Mouse (Mus musculus) MEL (cell line): ENCODE measurements around the gene Zdhhc14. TPM values are rescaled to one million over a fixed set of nuclear protein-coding genes. Genes with fewer than 3 reads are reported as not detected.

Source experiments
- DNase-seq: peaks from one replicate; pipeline ENCODE4 v3.0.0; 2011; ENCODE audit warnings: low read depth, low spot score
- H3K27ac ChIP-seq: 2 replicates; pipeline ENCODE4 v1.5.1; 2012; ENCODE audit warnings: low read depth, mild to moderate bottlenecking, control low read depth, low read length, moderate library complexity; ENCODE audit not compliant: control insufficient read depth
- H3K27me3 ChIP-seq, 2 experiments: fragments of 150-350 bp in 1 of 2; sonication (generic) in 1 of 2; 2 replicates each; pipeline ENCODE4 v1.6.1; 2012; ENCODE audit warnings: low read length in 2 of 2, mild to moderate bottlenecking in 2 of 2, improper control_type of control experiment in 1 of 2, moderate library complexity in 1 of 2; ENCODE audit not compliant: insufficient read depth in 2 of 2, control insufficient read depth in 1 of 2
- H3K36me3 ChIP-seq, 2 experiments: 2 replicates each; pipeline ENCODE4 v1.6.1; 2012 to 2014; ENCODE audit warnings: low read length in 2 of 2, improper control_type of control experiment in 1 of 2, inconsistent platforms in 1 of 2, mild to moderate bottlenecking in 1 of 2; ENCODE audit not compliant: insufficient read depth in 2 of 2, control insufficient read depth in 1 of 2
- H3K4me1 ChIP-seq, 2 experiments: fragments of 150-350 bp in 1 of 2; sonication (generic) in 1 of 2; 2 replicates each; pipeline ENCODE4 v1.6.1; 2012; ENCODE audit warnings: low read length in 2 of 2, improper control_type of control experiment in 1 of 2, mild to moderate bottlenecking in 1 of 2; ENCODE audit not compliant: insufficient read depth in 2 of 2, control insufficient read depth in 1 of 2
- H3K4me3 ChIP-seq, 2 experiments: fragments of 150-350 bp in 1 of 2; sonication (generic) in 1 of 2; 2 replicates each; pipeline ENCODE4 v1.5.1; 2012; ENCODE audit warnings: low read depth in 2 of 2, low read length in 2 of 2, mild to moderate bottlenecking in 2 of 2, moderate library complexity in 2 of 2, control low read depth in 1 of 2, improper control_type of control experiment in 1 of 2; ENCODE audit not compliant: control insufficient read depth in 1 of 2, insufficient read depth in 1 of 2
- H3K79me2 ChIP-seq: 2 replicates; pipeline ENCODE4 v1.6.1; 2012; ENCODE audit warnings: mild to moderate bottlenecking, low read length, moderate library complexity; ENCODE audit not compliant: control insufficient read depth, poor library complexity, insufficient read depth
- H3K9ac ChIP-seq: 2 replicates; pipeline ENCODE4 v1.6.1; 2012; ENCODE audit warnings: low read depth, mild to moderate bottlenecking, control low read depth, low read length, moderate library complexity; ENCODE audit not compliant: control insufficient read depth, poor library complexity, severe bottlenecking
- H3K9me3 ChIP-seq: fragments of 150-350 bp; sonication (generic); replicated peaks from 2 replicates; pipeline ENCODE4 v1.6.1; 2012; ENCODE audit warnings: mild to moderate bottlenecking, low read length, improper control_type of control experiment, moderate library complexity; ENCODE audit not compliant: insufficient read depth
- BHLHE40 ChIP-seq: IDR thresholded peaks from 2 replicates; pipeline ENCODE4 v1.6.1; 2012; ENCODE audit warnings: low read depth, mild to moderate bottlenecking, inconsistent platforms, low read length, improper control_type of control experiment, borderline replicate concordance
- E2F4 ChIP-seq: IDR thresholded peaks from 2 replicates; pipeline ENCODE4 v1.6.1; 2011; ENCODE audit warnings: low read depth, low read length, improper control_type of control experiment, borderline replicate concordance
- ELF1 ChIP-seq: IDR thresholded peaks from 2 replicates; pipeline ENCODE4 v1.6.1; 2014; ENCODE audit warnings: low read depth, mild to moderate bottlenecking, inconsistent platforms, low read length, improper control_type of control experiment, moderate library complexity
- GABPA ChIP-seq: IDR thresholded peaks from 2 replicates; pipeline ENCODE4 v1.6.1; 2012; ENCODE audit warnings: low read depth, mild to moderate bottlenecking, inconsistent platforms, low read length, improper control_type of control experiment, moderate library complexity
- GATA1 ChIP-seq: IDR thresholded peaks from 2 replicates; pipeline ENCODE4 v1.6.1; 2011; ENCODE audit warnings: low read depth, low read length, improper control_type of control experiment
- JUND ChIP-seq: IDR thresholded peaks from 2 replicates; pipeline ENCODE4 v1.6.1; 2011; ENCODE audit warnings: low read depth, mild to moderate bottlenecking, improper control_type of control experiment, low read length
- KAT2A ChIP-seq: conservative IDR thresholded peaks from 2 replicates; pipeline ENCODE4 v1.6.1; 2012; ENCODE audit warnings: low read depth, low read length, improper control_type of control experiment, inconsistent platforms
- MAZ ChIP-seq: IDR thresholded peaks from 2 replicates; pipeline ENCODE4 v1.6.1; 2012; ENCODE audit warnings: low read depth, mild to moderate bottlenecking, inconsistent platforms, low read length, improper control_type of control experiment
- MEF2A ChIP-seq: IDR thresholded peaks from 2 replicates; pipeline ENCODE4 v1.6.1; 2014; ENCODE audit warnings: low read depth, mild to moderate bottlenecking, inconsistent platforms, low read length, improper control_type of control experiment; ENCODE audit not compliant: poor library complexity, insufficient replicate concordance, severe bottlenecking; ENCODE audit errors: extremely low read depth
- MXI1 ChIP-seq: IDR thresholded peaks from 2 replicates; pipeline ENCODE4 v1.6.1; 2011; ENCODE audit warnings: mild to moderate bottlenecking, low read depth, low read length, improper control_type of control experiment
- MYB ChIP-seq: IDR thresholded peaks from 2 replicates; pipeline ENCODE4 v1.6.1; 2011; ENCODE audit warnings: mild to moderate bottlenecking, low read depth, low read length, improper control_type of control experiment
- MYC ChIP-seq: IDR thresholded peaks from 2 replicates; pipeline ENCODE4 v1.6.1; 2011; ENCODE audit warnings: low read depth, mild to moderate bottlenecking, low read length, improper control_type of control experiment, moderate library complexity
- NRF1 ChIP-seq: IDR thresholded peaks from 2 replicates; pipeline ENCODE4 v1.6.1; 2014; ENCODE audit warnings: low read depth, mild to moderate bottlenecking, inconsistent platforms, low read length, improper control_type of control experiment, moderate library complexity; ENCODE audit not compliant: poor library complexity, insufficient read depth, severe bottlenecking
- POLR2A ChIP-seq, 2 experiments: IDR thresholded peaks; 2 replicates each; pipeline ENCODE4 v1.6.1; 2011 to 2012; ENCODE audit warnings: low read length in 2 of 2, mild to moderate bottlenecking in 2 of 2, control low read depth in 1 of 2, improper control_type of control experiment in 1 of 2, low read depth in 1 of 2, moderate library complexity in 1 of 2; ENCODE audit not compliant: control insufficient read depth in 1 of 2, insufficient read depth in 1 of 2, poor library complexity in 1 of 2
- POLR2AphosphoS2 ChIP-seq: IDR thresholded peaks from 2 replicates; pipeline ENCODE4 v1.6.1; 2011; ENCODE audit warnings: low read length, improper control_type of control experiment
- RAD21 ChIP-seq: IDR thresholded peaks from 2 replicates; pipeline ENCODE4 v1.6.1; 2011; ENCODE audit warnings: mild to moderate bottlenecking, low read depth, low read length, improper control_type of control experiment
- RCOR1 ChIP-seq: IDR thresholded peaks from 2 replicates; pipeline ENCODE4 v1.6.1; 2012; ENCODE audit warnings: low read depth, mild to moderate bottlenecking, inconsistent platforms, low read length, improper control_type of control experiment
- SMC3 ChIP-seq: IDR thresholded peaks from 2 replicates; pipeline ENCODE4 v1.6.1; 2011; ENCODE audit warnings: low read depth, low read length, improper control_type of control experiment
- TBP ChIP-seq: IDR thresholded peaks from 2 replicates; pipeline ENCODE4 v1.8.0; 2011; ENCODE audit warnings: low read depth, low read length, improper control_type of control experiment
- TCF12 ChIP-seq: IDR thresholded peaks from 2 replicates; pipeline ENCODE4 v1.6.1; 2014; ENCODE audit warnings: low read depth, mild to moderate bottlenecking, inconsistent platforms, low read length, improper control_type of control experiment, moderate library complexity
- UBTF ChIP-seq: IDR thresholded peaks from 2 replicates; pipeline ENCODE4 v1.6.1; 2012; ENCODE audit warnings: low read depth, mild to moderate bottlenecking, inconsistent platforms, low read length, improper control_type of control experiment, moderate library complexity, borderline replicate concordance; ENCODE audit not compliant: insufficient read depth
- USF1 ChIP-seq: IDR thresholded peaks from 2 replicates; pipeline ENCODE4 v1.6.1; 2014; ENCODE audit warnings: low read depth, mild to moderate bottlenecking, inconsistent platforms, low read length, improper control_type of control experiment, moderate library complexity
- USF2 ChIP-seq, 2 experiments: IDR thresholded peaks; 2 replicates each; pipeline ENCODE4 v1.6.1; 2011 to 2012; ENCODE audit warnings: improper control_type of control experiment in 2 of 2, low read length in 2 of 2, borderline replicate concordance in 1 of 2, inconsistent platforms in 1 of 2, low read depth in 1 of 2, mild to moderate bottlenecking in 1 of 2; ENCODE audit not compliant: insufficient read depth in 1 of 2
- polyA plus RNA-seq, 2 experiments: library from polyadenylated mRNA; stranded (reverse) in 1 of 2; unstranded in 1 of 2; fragments of >175 nt in 1 of 2; fragments of >200 nt in 1 of 2; gene quantifications; 2 replicates each; pipeline versions ENCODE4 v1.2.1 to v1.2.4; 2012; ENCODE audit warnings: low replicate concordance in 2 of 2, low read depth in 1 of 2; ENCODE audit not compliant: insufficient read length in 2 of 2, insufficient read depth in 1 of 2, missing spikeins in 1 of 2
- total RNA-seq: library from RNA; depleted of rRNA; stranded (reverse); fragments of 300-350 nt; gene quantifications from 2 replicates; pipeline ENCODE4 v1.2.3, GENCODE M21; 2012

The Zdhhc14 gene
- total and polyA plus RNA-seq, 3 experiments = 3.4 to 4.9 TPM; not detected in 1

DNA sequence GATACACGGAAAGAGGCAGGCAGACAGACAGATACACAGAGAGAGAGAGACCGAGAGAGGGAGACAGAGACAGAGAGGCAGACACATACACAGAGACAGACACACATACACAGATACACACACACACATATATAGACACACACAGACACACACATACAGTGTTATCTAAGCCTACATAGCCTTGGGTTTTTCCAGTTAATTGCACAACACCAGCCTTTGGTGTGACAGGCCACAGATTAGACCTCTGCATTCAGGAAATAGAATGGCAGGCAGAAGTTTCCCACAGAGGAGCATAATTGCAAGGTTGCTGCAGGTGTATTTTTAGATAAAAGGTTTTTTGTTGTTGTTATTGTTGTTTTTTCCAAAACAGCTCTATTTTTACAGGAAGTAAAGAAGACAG, 195.9 kb downstream of the Zdhhc14 start (continued):
- TF ChIP-seq JUND (no peak), RAD21 (no peak), NRF1 (no peak), TBP (no peak), E2F4 (no peak), BHLHE40 (no peak), POLR2A (IDR thresholded peaks at IDR 0.05; ENCODE audit: control insufficient read depth in 1 of 2, insufficient read depth in 1 of 2, low read depth in 1 of 2, low read length in 2 of 2, poor library complexity in 1 of 2) (no peak), USF1 (no peak), POLR2AphosphoS2 (no peak), TCF12 (peak; percentile 36; the same call in 1 of the 2 replicates), KAT2A (no peak), MYB (no peak), MAZ (no peak), GABPA (no peak), MEF2A (no peak), ELF1 (no peak), MXI1 (no peak), UBTF (no peak), RCOR1 (no peak), SMC3 (no peak)

DNA sequence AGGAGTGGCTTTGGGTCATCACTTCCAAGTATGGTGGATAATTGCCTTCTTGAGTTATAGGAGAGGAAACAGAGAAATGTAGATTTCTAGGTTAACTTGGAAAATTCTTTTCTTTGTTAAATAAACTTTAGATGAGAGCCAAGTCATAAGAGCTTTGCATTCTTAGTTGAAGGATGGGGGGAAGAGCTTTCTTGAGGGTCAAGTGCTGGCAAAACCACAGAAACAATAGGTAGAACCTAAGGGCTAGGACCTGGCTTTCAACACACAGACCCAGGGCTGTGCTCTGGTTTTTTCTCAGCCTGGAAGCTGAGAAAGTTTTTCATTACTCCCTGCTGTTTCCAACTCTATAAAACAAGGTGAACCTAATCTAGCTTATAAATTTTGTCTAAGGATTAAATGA, 196.3 kb downstream of the Zdhhc14 start:
- TF ChIP-seq USF2 (IDR thresholded peaks at IDR 0.05; ENCODE audit: borderline replicate concordance in 1 of 2, insufficient read depth in 1 of 2, low read depth in 1 of 2, low read length in 2 of 2) (no peak), TBP (no peak), GATA1 (no peak), ELF1 (no peak), MYC (no peak)
- Histone ChIP-seq H3K36me3 (peaks cover 0 to 3% of the 10 kb centered on the region in 2 experiments; a peak in 2 of 4 replicates), H3K9me3 (no peaks in the 10 kb centered on the region), H3K4me3 (no peak overlapping the region), H3K4me1 (peaks cover 0 to 3% of the 10 kb centered on the region in 2 experiments; a peak in 1 of 4 replicates), H3K27me3 (no peaks in the 10 kb centered on the region), H3K27ac (no peak overlapping the region), H3K79me2 (no peaks in the 10 kb centered on the region), H3K9ac (no peak overlapping the region)
- DNase-seq = no peak
